In the genomic region with DNA sequence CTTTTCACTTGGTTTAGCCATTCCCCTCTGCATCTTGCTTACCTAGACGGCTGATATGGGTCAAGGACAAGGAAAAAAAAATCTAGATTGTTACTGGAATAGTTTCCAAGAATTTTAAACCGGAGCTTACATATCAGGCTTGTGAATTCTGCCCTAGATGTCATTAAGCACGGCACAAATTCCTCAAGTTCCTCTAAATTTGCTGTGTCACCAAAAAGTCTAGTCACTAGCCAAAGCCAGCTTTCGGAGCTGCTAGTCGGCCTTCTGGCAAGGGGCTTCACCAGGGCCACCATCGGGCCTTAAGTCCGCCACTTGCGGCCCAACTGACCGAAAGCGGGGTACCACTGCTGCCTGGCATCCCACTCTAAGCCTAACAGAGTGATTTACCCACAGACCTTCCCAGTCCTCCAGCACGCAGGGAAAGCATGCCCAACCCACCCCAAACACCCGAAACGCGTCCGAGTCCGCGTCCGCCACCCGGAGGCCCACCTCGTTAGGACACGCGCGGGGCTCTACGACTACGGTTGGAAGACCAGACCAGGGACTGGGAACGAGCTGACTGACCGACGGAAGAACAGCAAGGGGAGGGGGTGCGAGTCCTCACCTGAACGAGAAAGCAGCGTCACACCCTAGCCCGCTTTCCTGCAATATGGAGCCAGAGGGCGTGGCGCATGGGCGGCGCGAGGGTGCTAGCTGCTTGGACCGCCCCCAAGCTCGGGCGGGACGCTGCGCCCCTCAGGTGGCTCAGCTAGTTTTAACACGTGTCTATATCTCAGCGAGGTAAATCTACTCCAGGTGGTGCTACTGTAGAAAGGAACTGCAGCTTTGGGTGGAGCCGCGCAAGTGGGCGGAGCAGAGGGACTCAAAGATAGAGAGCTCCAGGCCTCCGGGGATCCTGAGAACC, we compare ENCODE assay signal across 7 mouse cellular contexts. TPM values are rescaled to one million over a fixed set of nuclear protein-coding genes. Genes with fewer than 3 reads are reported as not detected.
A peak's percentile ranks its signal among the peaks of the same experiment; 100 is the strongest.
DNase-seq lines count a peak whose midpoint lies in the region; ATAC-seq and TF ChIP-seq lines count a peak whose summit lies in the region.

A gene (minus strand): TSS at position 843 of the 904 bp plus-strand sequence.

- H3K4me2 ChIP-seq in intestine, embryonic 16.5 days (ENCODE audit: low read depth, low read length): peak within 1 kb of the TSS; percentile 78
- peak within 1 kb of the TSS; percentile 91 for H3K4me2 ChIP-seq in midbrain, embryonic 11.5 days

- under 1% methylated on average over 48 of the region's 48 CpGs for WGBS in intestine, embryonic 16.5 days
- 2% methylated on average over 48 of the region's 48 CpGs for WGBS in midbrain, embryonic 11.5 days
- under 1% methylated on average over 48 of the region's 48 CpGs for WGBS in small intestine, adult 2 months

- no peaks in the 10 kb centered on the region for H3K27me3 ChIP-seq in intestine, embryonic 16.5 days (replicated peaks; ENCODE audit: control insufficient read depth, insufficient read depth, low read length)
- H3K27me3 ChIP-seq in midbrain, embryonic 11.5 days (ENCODE audit: control insufficient read depth, insufficient read depth, low read length): peaks cover 4% of the 10 kb centered on the region; the same call in 1 of the 2 replicates
- H3K27me3 ChIP-seq in small intestine, adult 2 months (ENCODE audit: control insufficient read depth, insufficient read depth, low read length): no peaks in the 10 kb centered on the region

- DNase-seq in adrenal gland, adult 2 months: peak; percentile 89
- peak; percentile 45 for DNase-seq in embryo, embryonic 11.5 days (ENCODE audit: low read depth, low spot score)
- DNase-seq in gastrocnemius, postnatal 36 days: peak; percentile 60 to 68
- DNase-seq in left cerebral cortex, postnatal 36 days (ENCODE audit: low spot score in 2 of 2): peak; percentile 78 to 83
- DNase-seq in midbrain, embryonic 11.5 days (ENCODE audit: low spot score, missing footprints): peak; percentile 97

- H3K9ac ChIP-seq in intestine, embryonic 16.5 days (ENCODE audit: low read depth, low read length): peak within 1 kb of the TSS; percentile 84
- peak within 1 kb of the TSS; percentile 53 for H3K9ac ChIP-seq in midbrain, embryonic 11.5 days (ENCODE audit: low read length)

- 0 out of 2 replicates have a peak, but pooled peaks cover 2% of the 10 kb centered on the region for H3K36me3 ChIP-seq in intestine, embryonic 16.5 days (ENCODE audit: control insufficient read depth, insufficient read depth, low read length)
- H3K36me3 ChIP-seq in midbrain, embryonic 11.5 days (ENCODE audit: control insufficient read depth, insufficient read depth, low read length): no peaks in the 10 kb centered on the region
- H3K36me3 ChIP-seq in small intestine, adult 2 months (ENCODE audit: control insufficient read depth, insufficient read depth, low read length): peaks cover 7% of the 10 kb centered on the region; the same call in 1 of the 2 replicates

- peak; percentile 70 for TF ChIP-seq POLR2A in small intestine, adult 2 months (IDR thresholded peaks at IDR 0.05; ENCODE audit: low read depth, low read length)

- TF ChIP-seq CTCF in small intestine, adult 2 months (IDR thresholded peaks at IDR 0.05; ENCODE audit: extremely low read depth, insufficient read length, insufficient replicate concordance, low read depth, low read length): no peak

- no peaks in the 10 kb centered on the region for H3K9me3 ChIP-seq in intestine, embryonic 16.5 days (ENCODE audit: control insufficient read depth, low read length)
- H3K9me3 ChIP-seq in midbrain, embryonic 11.5 days (ENCODE audit: control insufficient read depth, low read length): no peaks in the 10 kb centered on the region

- peak within 1 kb of the TSS; percentile 83 for H3K4me3 ChIP-seq in intestine, embryonic 16.5 days (ENCODE audit: low read length)
- H3K4me3 ChIP-seq in midbrain, embryonic 11.5 days (ENCODE audit: low read depth, low read length): peak within 1 kb of the TSS; percentile 59
- H3K4me3 ChIP-seq in small intestine, adult 2 months (ENCODE audit: low read depth, low read length): peak within 1 kb of the TSS; percentile 87

- peak; percentile 94 for ATAC-seq in intestine, embryonic 16.5 days
- peak; percentile 75 for ATAC-seq in midbrain, embryonic 11.5 days (ENCODE audit: low FRiP score)

- peak within 1 kb of the TSS; percentile 83 for H3K27ac ChIP-seq in intestine, embryonic 16.5 days (ENCODE audit: low read length)
- H3K27ac ChIP-seq in midbrain, embryonic 11.5 days (ENCODE audit: low read depth, low read length): no peak within 1 kb of the TSS
- H3K27ac ChIP-seq in small intestine, adult 2 months (ENCODE audit: insufficient read depth, low read depth, low read length): peak within 1 kb of the TSS; percentile 89

- H3K4me1 ChIP-seq in intestine, embryonic 16.5 days (ENCODE audit: control insufficient read depth, insufficient read depth, low read length): peaks cover 9% of the 10 kb centered on the region
- 0 out of 2 replicates have a peak, but pooled peaks cover 2% of the 10 kb centered on the region for H3K4me1 ChIP-seq in midbrain, embryonic 11.5 days (ENCODE audit: control insufficient read depth, insufficient read depth, low read length)
- peaks cover 2% of the 10 kb centered on the region for H3K4me1 ChIP-seq in small intestine, adult 2 months (ENCODE audit: control insufficient read depth, insufficient read depth, insufficient read length, low read length)

- intact Hi-C loops in gastrocnemius, postnatal 36 days (cut with DNase I): loop anchor here (5.0 kb wide), 1 partner anchor 67 kb away; no protein-coding TSS in a partner anchor
- intact Hi-C loops in left cerebral cortex, postnatal 36 days (cut with DNase I): no loop called here

RNA-seq across cellular contexts. Expression of the gene that starts here (rescaled TPM):
- 100 to 1,000 TPM; 109 to 121 TPM for total RNA-seq in adrenal gland, adult 2 months (2021)
- polyA plus RNA-seq in adrenal gland, adult 2 months (2012; rRNA removed): 133 and 139 TPM in 2 replicates
- total RNA-seq in gastrocnemius, postnatal 36 days (2021): 10 to 100 TPM; 29.1 to 36.8 TPM
- 45.9 TPM in 2 replicates for polyA plus RNA-seq in intestine, embryonic 16.5 days (2015; fragmentation: Nextera tagmentation; extraction: Ambion mirVana)
- total RNA-seq in left cerebral cortex, postnatal 36 days (2021): 10 to 100 TPM; 61.6 to 69.9 TPM
- polyA plus RNA-seq in midbrain, embryonic 11.5 days (2014; fragmentation: Nextera tagmentation; extraction: Ambion mirVana): 11.9 TPM in 2 replicates
- 37.3 and 55.7 TPM in 2 replicates for polyA plus RNA-seq in small intestine, adult 2 months (2012; rRNA removed)

Comparison
In these comparisons a context has a peak if more than half of its experiments do, and no peak if none do; other contexts are left out.
1. DNase-seq: peak in every context shown above with its lines; median percentile 97 in midbrain, embryonic 11.5 days; 89 in adrenal gland, adult 2 months; 80 in left cerebral cortex, postnatal 36 days; 64 in gastrocnemius, postnatal 36 days; 45 in embryo, embryonic 11.5 days.